ENCODE assay signal across 24 mouse cellular contexts in the genomic region with DNA sequence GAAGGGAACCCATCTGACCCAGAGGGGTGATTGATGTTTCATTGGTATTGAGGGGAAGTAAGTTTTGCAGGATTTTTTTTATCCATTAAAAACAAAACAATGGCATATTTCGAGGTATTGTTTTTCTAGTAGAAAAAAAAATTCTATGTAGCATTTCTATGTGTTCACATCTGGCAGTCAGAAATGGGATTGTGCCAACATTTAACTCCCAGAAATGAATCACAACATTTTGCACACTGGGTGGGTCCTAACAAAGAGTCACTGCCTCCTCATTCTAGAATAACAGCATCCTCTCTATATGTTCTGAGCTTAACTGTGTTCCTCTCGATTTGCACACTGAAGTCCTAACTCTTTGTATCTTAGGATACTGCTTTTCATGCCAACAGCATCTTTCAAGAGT.
"Had no signal": no experiment of that assay in that cellular context is flagged by ENCODE, and none has a peak within 500 bp of the region (broad histone marks: within the 10 kb centered on the region; RNA-seq: fewer than 3 reads in every experiment).

No protein-coding gene starts in this region.

- H3K4me3 ChIP-seq: embryonic facial prominence, embryonic 10.5 days; embryonic facial prominence, embryonic 12.5 days; embryonic facial prominence, embryonic 13.5 days; embryonic facial prominence, embryonic 15.5 days; erythroblast, embryonic 14.5 days; forebrain, embryonic 10.5 days; forebrain, embryonic 12.5 days; forebrain, embryonic 13.5 days; forebrain, embryonic 15.5 days; gastrocnemius, adult 2 months; heart, adult 2 months; heart, embryonic 10.5 days had no signal

- H3K4me1 ChIP-seq: embryonic facial prominence, embryonic 10.5 days; embryonic facial prominence, embryonic 12.5 days; embryonic facial prominence, embryonic 13.5 days; embryonic facial prominence, embryonic 15.5 days; forebrain, embryonic 10.5 days; forebrain, embryonic 12.5 days; forebrain, embryonic 13.5 days; forebrain, embryonic 15.5 days; heart, embryonic 10.5 days had no signal

- H3K27ac ChIP-seq: embryonic facial prominence, embryonic 10.5 days; embryonic facial prominence, embryonic 12.5 days; embryonic facial prominence, embryonic 13.5 days; embryonic facial prominence, embryonic 15.5 days; forebrain, embryonic 10.5 days; forebrain, embryonic 12.5 days; forebrain, embryonic 13.5 days; forebrain, embryonic 15.5 days; gastrocnemius, adult 2 months; heart, adult 2 months; heart, embryonic 10.5 days had no signal

- DNase-seq: cerebellum, postnatal 10 days; cerebellum, postnatal 14 days; cerebellum, postnatal 25 days; cerebellum, postnatal 36 days; embryo, embryonic 11 days; forebrain, postnatal 0 days; gastrocnemius, adult 2 months; gastrocnemius, postnatal 10 days; gastrocnemius, postnatal 14 days; gastrocnemius, postnatal 25 days; gastrocnemius, postnatal 36 days; heart, adult 11 months; heart, adult 18-20 months; heart, adult 2 months had no signal
